Mouse (Mus musculus) thymus, adult 2 months (tissue): ENCODE measurements around the gene Ahdc1. TPM values are rescaled to one million over a fixed set of nuclear protein-coding genes. Genes with fewer than 3 reads are reported as not detected.
A peak's percentile ranks its signal among the peaks of the same experiment; 100 is the strongest.

Experiments used
- DNase-seq: peaks from one replicate; pipeline ENCODE4 v3.0.0; 2021
- H3K27ac ChIP-seq: fragments of 200-500 bp; 2 replicates; pipeline ENCODE4 v1.5.1; 2012; ENCODE audit warnings: low read length, control low read depth; ENCODE audit not compliant: control insufficient read depth, insufficient read depth
- H3K27me3 ChIP-seq: fragments of 200-500 bp; 2 replicates; pipeline ENCODE4 v1.6.1; 2012; ENCODE audit warnings: mild to moderate bottlenecking, low read length, moderate library complexity, mixed read lengths; ENCODE audit not compliant: control insufficient read depth, insufficient read depth
- H3K36me3 ChIP-seq: fragments of 200-500 bp; 2 replicates; pipeline ENCODE4 v1.6.1; 2012; ENCODE audit warnings: mild to moderate bottlenecking, low read length, moderate library complexity; ENCODE audit not compliant: control insufficient read depth, insufficient read depth
- H3K4me1 ChIP-seq: fragments of 200-500 bp; replicated peaks from 2 replicates; pipeline ENCODE4 v1.6.1; 2012; ENCODE audit warnings: low read length; ENCODE audit not compliant: control insufficient read depth, insufficient read depth
- H3K4me3 ChIP-seq: fragments of 200-500 bp; 2 replicates; pipeline ENCODE4 v1.5.1; 2012; ENCODE audit warnings: mild to moderate bottlenecking, low read length, control low read depth, moderate library complexity; ENCODE audit not compliant: control insufficient read depth, insufficient read depth
- CTCF ChIP-seq: fragments of 200-500 bp; IDR thresholded peaks from 2 replicates; pipeline ENCODE4 v1.5.1; 2012; ENCODE audit warnings: mild to moderate bottlenecking, control low read depth, low read length, moderate library complexity, borderline replicate concordance; ENCODE audit not compliant: control insufficient read depth, poor library complexity, insufficient read depth; ENCODE audit errors: extremely low read depth
- POLR2A ChIP-seq: fragments of 200-500 bp; IDR thresholded peaks from 2 replicates; pipeline ENCODE4 v1.6.1; 2012; ENCODE audit warnings: mild to moderate bottlenecking, low read length, control low read depth, moderate library complexity; ENCODE audit not compliant: control insufficient read depth, poor library complexity, insufficient read depth; ENCODE audit errors: extremely low read depth
- WGBS: fragments of 180-500 bp; shearing (Covaris S2); methylation state at CpG from one replicate; pipeline ENCODE4 v1.1.7; 2018; 5-methylcytosine and 5-hydroxymethylcytosine counted together
- polyA plus RNA-seq: library from polyadenylated mRNA; depleted of rRNA; stranded (reverse); fragments of >200 nt; gene quantifications from 2 replicates; pipeline ENCODE4 v1.2.3, GENCODE M21; 2012

Ahdc1 gene
- polyA plus RNA-seq, 1 experiment, result 59.8 TPM

- peaks cover 22% of the 10 kb centered on the region for H3K4me1 ChIP-seq
Measured at GRCm38 (mm10) chr4:133038521-133039115, 27.6 kb downstream of the Ahdc1 start.

DNA sequence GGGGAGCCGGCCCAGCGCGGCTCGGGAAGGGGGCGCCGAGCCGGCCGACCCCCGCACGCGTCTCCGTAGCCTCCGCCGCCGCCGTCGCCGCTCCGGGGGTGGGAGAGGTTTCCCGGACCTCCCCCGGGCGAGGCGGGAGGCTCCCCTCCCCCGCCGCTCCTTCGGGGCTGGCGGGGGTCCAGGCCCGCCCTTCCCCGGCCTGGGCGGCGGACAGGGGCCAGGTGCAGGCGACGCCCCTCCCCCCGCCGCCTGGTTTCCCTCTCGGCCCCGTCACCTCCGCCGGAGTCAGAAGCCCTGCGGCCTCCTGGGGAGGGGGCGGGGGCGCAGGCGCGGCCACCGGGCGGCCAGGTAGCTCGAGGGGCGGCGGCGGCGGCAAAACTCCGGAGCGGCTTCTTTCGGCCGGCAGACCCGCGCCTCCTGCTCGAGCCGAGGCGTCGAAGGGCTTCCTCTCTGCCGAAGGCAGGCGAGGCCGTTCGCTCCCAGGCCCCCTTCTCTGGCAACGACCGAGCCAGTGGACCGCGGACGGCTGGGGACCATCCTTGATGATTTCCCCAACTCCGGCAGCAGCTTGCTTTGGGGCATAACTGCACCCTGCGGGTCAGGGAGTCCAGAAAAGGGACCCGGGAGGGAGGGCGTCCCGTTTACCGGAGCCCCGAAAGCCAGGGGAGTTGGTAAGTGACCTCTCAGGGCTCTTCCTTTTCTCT, 28.2 kb downstream of the Ahdc1 start:
- no peak overlapping the region for H3K27ac ChIP-seq
- peak overlapping the region; percentile 33 for H3K4me3 ChIP-seq
- TF ChIP-seq CTCF, result no peak
- no peak for TF ChIP-seq POLR2A
- 9% methylated on average over 76 of the region's 77 CpGs for WGBS
- H3K27me3 ChIP-seq, result 0 out of 2 replicates have a peak, but pooled peaks cover 4% of the 10 kb centered on the region
- peak; percentile 22 for DNase-seq
- peaks cover 22% of the 10 kb centered on the region for H3K4me1 ChIP-seq
- no peaks in the 10 kb centered on the region; the same call in 1 of the 2 replicates for H3K36me3 ChIP-seq

More at GRCm38 (mm10) chr4:133038521-133039115, 27.6 kb downstream of the Ahdc1 start:
- no peaks in the 10 kb centered on the region; the same call in 1 of the 2 replicates for H3K36me3 ChIP-seq
- DNase-seq, result no peak
- no peak for TF ChIP-seq POLR2A
- TF ChIP-seq CTCF, result no peak
- H3K27me3 ChIP-seq, result 0 out of 2 replicates have a peak, but pooled peaks cover 4% of the 10 kb centered on the region
- no peak overlapping the region for H3K27ac ChIP-seq
- under 1% methylated on average over 76 of the region's 76 CpGs for WGBS
- peak overlapping the region; percentile 33 for H3K4me3 ChIP-seq

DNA sequence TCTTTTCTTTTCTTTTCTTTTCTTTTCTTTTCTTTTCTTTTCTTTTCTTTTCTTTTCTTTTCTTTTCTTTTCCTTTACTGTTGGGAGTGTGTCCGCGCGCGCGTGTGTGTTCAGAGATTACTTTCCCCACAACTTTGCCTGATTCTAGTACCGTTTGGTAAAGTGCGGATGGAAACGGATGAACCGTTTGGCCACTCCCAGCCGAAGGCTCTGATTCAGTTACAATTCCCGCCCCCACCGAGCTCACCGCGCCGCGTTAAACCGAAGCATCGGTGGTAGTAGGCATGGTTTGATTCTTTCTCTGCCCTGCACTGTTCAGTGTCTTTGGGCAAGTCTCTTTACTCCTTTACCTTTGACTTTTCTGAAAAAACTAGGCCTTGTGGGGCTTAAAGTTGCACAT, 28.8 kb downstream of the Ahdc1 start:
- no peak overlapping the region for H3K27ac ChIP-seq
- TF ChIP-seq POLR2A (no peak), CTCF (no peak)

DNA sequence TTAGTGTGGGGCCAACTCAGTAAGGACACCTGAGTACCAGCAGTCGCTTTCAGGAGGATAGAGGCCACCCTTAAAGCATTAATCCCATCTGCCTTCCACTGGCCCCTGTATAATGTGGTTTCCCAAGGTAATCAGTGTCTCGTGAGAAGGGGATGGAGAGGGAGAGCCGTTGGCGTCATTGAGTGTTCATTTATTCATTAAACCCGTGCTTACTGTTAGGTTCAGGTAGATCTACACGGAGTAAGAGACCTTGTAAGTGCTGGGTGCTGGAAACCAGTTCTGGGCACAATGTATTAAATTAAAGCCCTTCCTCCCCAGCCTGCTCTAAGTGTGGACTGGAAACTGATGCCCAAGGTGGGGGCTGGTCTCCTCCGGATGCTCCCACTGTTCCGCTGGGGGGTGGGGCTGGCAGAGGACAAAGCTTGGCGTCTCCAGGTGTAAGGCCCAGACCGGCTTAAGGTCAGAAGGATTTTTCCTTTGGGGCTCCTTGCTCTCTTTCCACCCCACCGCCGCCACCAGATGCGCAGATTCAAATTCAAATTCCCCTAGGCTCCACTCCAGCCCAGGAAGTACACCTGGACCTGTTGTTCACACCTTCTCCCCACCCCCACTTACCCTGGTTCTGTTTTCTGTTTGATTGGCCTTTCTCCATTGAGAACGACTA, 29.3 kb downstream of the Ahdc1 start:
- H3K4me3 ChIP-seq, result no peak overlapping the region
- H3K36me3 ChIP-seq, result no peaks in the 10 kb centered on the region; the same call in 1 of the 2 replicates
- no peak for DNase-seq
- H3K4me1 ChIP-seq, result peaks cover 22% of the 10 kb centered on the region
- TF ChIP-seq POLR2A (no peak), CTCF (no peak)
- WGBS, result 95% methylated on average over 14 of the region's 14 CpGs
- H3K27me3 ChIP-seq, result 0 out of 2 replicates have a peak, but pooled peaks cover 4% of the 10 kb centered on the region
- H3K27ac ChIP-seq, result no peak overlapping the region

More for the DNA sequence above, 28.8 kb downstream of the Ahdc1 start:
- H3K27me3 ChIP-seq, result 0 out of 2 replicates have a peak, but pooled peaks cover 4% of the 10 kb centered on the region
- peaks cover 22% of the 10 kb centered on the region for H3K4me1 ChIP-seq
- WGBS, result 95% methylated on average over 18 of the region's 18 CpGs
- no peak for DNase-seq
- no peaks in the 10 kb centered on the region; the same call in 1 of the 2 replicates for H3K36me3 ChIP-seq
- no peak overlapping the region; the same call in 1 of the 2 replicates for H3K4me3 ChIP-seq

DNA sequence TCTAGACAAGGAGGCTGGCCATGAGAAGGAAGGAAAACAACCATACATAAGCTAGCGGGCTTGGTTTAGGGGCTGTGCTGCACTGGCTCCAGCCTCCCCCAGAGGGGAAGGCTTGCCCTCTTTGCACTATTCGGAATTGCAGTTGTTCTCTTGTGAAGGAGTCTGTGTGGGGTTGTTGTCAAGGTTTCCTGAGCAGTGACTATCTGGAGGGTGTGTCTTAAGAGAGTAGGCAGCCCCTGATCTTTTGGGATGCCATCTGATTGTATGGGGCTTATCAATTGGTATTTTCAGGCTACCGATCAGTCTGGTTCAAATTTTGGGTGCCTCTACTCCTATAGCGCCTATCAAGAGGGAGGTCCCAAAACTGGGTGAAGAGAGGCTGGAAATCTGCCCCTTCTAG, 31.2 kb downstream of the Ahdc1 start:
- no peak overlapping the region for H3K27ac ChIP-seq
- H3K4me3 ChIP-seq, result no peak overlapping the region
- WGBS, result 92% methylated on average over 4 of the region's 4 CpGs

More for the DNA sequence above, 31.2 kb downstream of the Ahdc1 start:
- H3K27me3 ChIP-seq, result 0 out of 2 replicates have a peak, but pooled peaks cover 4% of the 10 kb centered on the region
- peaks cover 22% of the 10 kb centered on the region for H3K4me1 ChIP-seq
- DNase-seq, result no peak
- TF ChIP-seq POLR2A (no peak), CTCF (no peak)
- no peaks in the 10 kb centered on the region; the same call in 1 of the 2 replicates for H3K36me3 ChIP-seq
